Mouse (Mus musculus) testis, adult 2 months (tissue): ENCODE measurements around the gene Sp110.
"Not testable (repeated sequence)": the region's sequence is repeated elsewhere in the genome, so short reads cannot be mapped to it uniquely, and the experiment has no call there.

Source experiments
- CTCF ChIP-seq: fragments of 200-500 bp; IDR thresholded peaks from 2 replicates; pipeline ENCODE4 v1.5.1; 2012; ENCODE audit warnings: low read depth, mild to moderate bottlenecking, inconsistent platforms, low read length, moderate library complexity; ENCODE audit not compliant: control insufficient read depth, insufficient read depth, insufficient replicate concordance
- POLR2A ChIP-seq: fragments of 200-500 bp; IDR thresholded peaks from 2 replicates; pipeline ENCODE4 v1.6.1; 2012; ENCODE audit warnings: low read depth, mild to moderate bottlenecking, inconsistent platforms, low read length, moderate library complexity; ENCODE audit not compliant: control insufficient read depth

DNA sequence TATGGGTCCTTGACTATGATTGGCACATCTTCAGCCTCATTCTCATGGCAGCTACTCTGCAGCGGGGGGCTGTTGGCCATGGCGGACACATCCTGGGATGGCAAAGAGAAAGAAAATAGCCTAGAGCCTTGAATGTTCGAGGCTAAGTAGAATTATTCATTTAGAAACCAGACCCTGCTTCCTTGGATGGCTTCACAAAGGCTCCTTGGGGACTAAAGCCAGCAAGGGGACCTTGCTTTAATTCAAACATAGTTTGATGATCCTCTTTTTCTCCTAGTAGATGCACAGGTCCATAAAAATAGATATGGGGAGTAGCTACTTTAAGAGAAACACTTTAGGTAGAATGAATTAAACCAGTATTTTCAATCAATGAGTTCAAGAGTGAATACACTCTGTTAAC is 38.3 kb upstream of the Sp110 start:
- TF ChIP-seq CTCF, POLR2A: not testable (repeated sequence)
